7 mouse cellular contexts compared by ENCODE assay signal in the genomic region with DNA sequence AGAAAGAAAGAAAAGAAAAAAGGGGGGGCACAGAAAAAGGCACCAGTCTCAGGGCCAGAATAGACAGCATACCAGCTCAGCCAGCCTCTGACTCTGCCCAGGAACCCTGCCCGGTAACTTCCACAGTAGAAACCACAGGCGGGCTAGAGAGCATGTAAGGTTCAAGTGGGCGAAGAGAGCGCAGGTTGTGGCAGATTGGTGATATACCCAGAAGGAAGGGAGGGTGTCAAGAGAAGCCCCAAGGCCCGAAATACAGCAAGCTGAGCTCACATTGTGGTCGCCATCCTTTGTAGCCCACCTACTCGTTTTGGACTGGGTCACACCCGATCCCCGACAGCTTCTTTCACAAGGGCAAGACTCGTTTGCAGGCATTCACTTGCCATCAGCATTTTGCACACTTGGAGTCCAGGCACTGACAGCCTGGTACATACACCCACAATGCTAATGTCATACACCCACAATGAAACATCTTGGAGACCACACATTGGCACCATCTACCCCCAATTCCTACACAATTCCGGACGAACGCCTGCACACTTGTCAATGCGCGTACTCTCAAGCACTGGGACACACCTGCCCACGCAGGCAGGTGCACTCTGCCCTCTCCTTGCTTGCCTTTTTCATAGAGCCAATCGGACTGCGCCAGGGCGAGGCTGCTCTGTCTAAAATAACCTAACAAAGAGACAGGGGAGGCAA. TPM values are rescaled to one million over a fixed set of nuclear protein-coding genes. Genes with fewer than 3 reads are reported as not detected.
DNase-seq lines count a peak whose midpoint lies in the region; ATAC-seq lines count a peak whose summit lies in the region.

No protein-coding gene starts in this region.

- peak; percentile 13; the same call in 1 of the 2 replicates for ATAC-seq in kidney, embryonic 16.5 days (ENCODE audit: low FRiP score, low TSS enrichment)
- no peak for ATAC-seq in limb, embryonic 15.5 days (ENCODE audit: insufficient number of reproducible peaks, low FRiP score, low TSS enrichment, low read depth)
- ATAC-seq in neural tube, embryonic 14.5 days (ENCODE audit: low read depth): peak; percentile 47

- H3K9ac ChIP-seq in kidney, embryonic 16.5 days (replicated peaks; ENCODE audit: low read length): peak overlapping the region; percentile 5
- no peak overlapping the region for H3K9ac ChIP-seq in limb, embryonic 15.5 days
- peak overlapping the region; percentile 63 for H3K9ac ChIP-seq in neural tube, embryonic 14.5 days (replicated peaks; ENCODE audit: low read depth, low read length)

- no peaks in the 10 kb centered on the region for H3K36me3 ChIP-seq in kidney, embryonic 16.5 days (ENCODE audit: insufficient read depth, low read length)
- no peaks in the 10 kb centered on the region for H3K36me3 ChIP-seq in limb, embryonic 15.5 days
- H3K36me3 ChIP-seq in neural tube, embryonic 14.5 days (ENCODE audit: control insufficient read depth, insufficient read depth, low read length): no peaks in the 10 kb centered on the region

- H3K4me3 ChIP-seq in kidney, embryonic 16.5 days (ENCODE audit: low read length): peak overlapping the region; percentile 69
- peak overlapping the region; percentile 53 for H3K4me3 ChIP-seq in limb, embryonic 15.5 days
- peak overlapping the region; percentile 62 for H3K4me3 ChIP-seq in neural tube, embryonic 14.5 days (ENCODE audit: low read depth, low read length)

- DNase-seq in adrenal gland, postnatal 14 days: peak; percentile 14
- DNase-seq in cerebellum, postnatal 10 days: peak; percentile 51 to 58
- peak; percentile 65 to 70 for DNase-seq in frontal cortex, postnatal 36 days (ENCODE audit: low spot score in 2 of 2)
- DNase-seq in B cell, adult 2 months: no peak

- peak overlapping the region; percentile 91 for H3K4me2 ChIP-seq in kidney, embryonic 16.5 days (replicated peaks; ENCODE audit: low read depth, low read length)
- H3K4me2 ChIP-seq in limb, embryonic 15.5 days: peak overlapping the region; percentile 89
- H3K4me2 ChIP-seq in neural tube, embryonic 14.5 days (ENCODE audit: low read depth, low read length): peak overlapping the region; percentile 69

- no peaks in the 10 kb centered on the region for H3K9me3 ChIP-seq in kidney, embryonic 16.5 days (ENCODE audit: low read length)
- H3K9me3 ChIP-seq in limb, embryonic 15.5 days: no peaks in the 10 kb centered on the region
- H3K9me3 ChIP-seq in neural tube, embryonic 14.5 days (ENCODE audit: control insufficient read depth, low read length): no peaks in the 10 kb centered on the region

- peaks cover 27% of the 10 kb centered on the region for H3K4me1 ChIP-seq in kidney, embryonic 16.5 days (ENCODE audit: insufficient read depth, low read length)
- peaks cover 30% of the 10 kb centered on the region for H3K4me1 ChIP-seq in limb, embryonic 15.5 days
- H3K4me1 ChIP-seq in neural tube, embryonic 14.5 days (ENCODE audit: control insufficient read depth, insufficient read depth, low read length): no peaks in the 10 kb centered on the region; the same call in 1 of the 2 replicates

- peaks cover 28% of the 10 kb centered on the region for H3K27me3 ChIP-seq in kidney, embryonic 16.5 days (ENCODE audit: insufficient read depth, low read length)
- peaks cover 38% of the 10 kb centered on the region for H3K27me3 ChIP-seq in limb, embryonic 15.5 days
- H3K27me3 ChIP-seq in neural tube, embryonic 14.5 days (ENCODE audit: control insufficient read depth, insufficient read depth, low read length): peaks cover 7% of the 10 kb centered on the region; the same call in 1 of the 2 replicates

- no peak overlapping the region for H3K27ac ChIP-seq in kidney, embryonic 16.5 days (ENCODE audit: low read length)
- H3K27ac ChIP-seq in limb, embryonic 15.5 days: no peak overlapping the region
- peak overlapping the region; percentile 66; the same call in 1 of the 2 replicates for H3K27ac ChIP-seq in neural tube, embryonic 14.5 days (ENCODE audit: low read depth, low read length)

- 3% methylated on average over 19 of the region's 19 CpGs for WGBS in kidney, embryonic 16.5 days
- WGBS in limb, embryonic 15.5 days: 8% methylated on average over 19 of the region's 19 CpGs
- WGBS in neural tube, embryonic 14.5 days: 4% methylated on average over 19 of the region's 19 CpGs

RNA-seq across cellular contexts. Expression of a gene that starts 0.8 kb away (rescaled TPM):
- total RNA-seq in adrenal gland, postnatal 14 days (2021): 5.1 and 5.2 TPM in 2 replicates
- 7.8 and 9.7 TPM in 2 replicates for polyA plus RNA-seq in kidney, embryonic 16.5 days (2015; fragmentation: Nextera tagmentation; extraction: Ambion mirVana)
- polyA plus RNA-seq in limb, embryonic 15.5 days (2015; fragmentation: Nextera tagmentation; extraction: Ambion mirVana): 31.3 and 34.9 TPM in 2 replicates
- 62.7 and 65.3 TPM in 2 replicates for polyA plus RNA-seq in neural tube, embryonic 14.5 days (2014; fragmentation: Nextera tagmentation; extraction: Ambion mirVana)

Comparison
In these comparisons a context has a peak if more than half of its experiments do, and no peak if none do; other contexts are left out.
1. DNase-seq: peak in adrenal gland, postnatal 14 days (single experiment), cerebellum, postnatal 10 days (2 of 2) and frontal cortex, postnatal 36 days (2 of 2); none in B cell, adult 2 months (0 of 2).
2. Peak in every context shown above with its lines, with median percentiles within 50 percentile points of each other: H3K4me2 ChIP-seq and H3K4me3 ChIP-seq.